Mouse (Mus musculus) liver, embryonic 14.5 days (tissue): ENCODE data around the gene 1700029J07Rik.
A peak's percentile ranks its signal among the peaks of the same experiment; 100 is the strongest.

ENCODE experiments used
- CTCF ChIP-seq: IDR thresholded peaks from 2 replicates; pipeline ENCODE4 v1.5.1; 2016; ENCODE audit warnings: antibody characterized with exemption, low read depth, control low read depth
- EP300 ChIP-seq: IDR thresholded peaks from 2 replicates; pipeline ENCODE4 v1.6.1; 2016; ENCODE audit warnings: antibody characterized with exemption, low read depth

DNA sequence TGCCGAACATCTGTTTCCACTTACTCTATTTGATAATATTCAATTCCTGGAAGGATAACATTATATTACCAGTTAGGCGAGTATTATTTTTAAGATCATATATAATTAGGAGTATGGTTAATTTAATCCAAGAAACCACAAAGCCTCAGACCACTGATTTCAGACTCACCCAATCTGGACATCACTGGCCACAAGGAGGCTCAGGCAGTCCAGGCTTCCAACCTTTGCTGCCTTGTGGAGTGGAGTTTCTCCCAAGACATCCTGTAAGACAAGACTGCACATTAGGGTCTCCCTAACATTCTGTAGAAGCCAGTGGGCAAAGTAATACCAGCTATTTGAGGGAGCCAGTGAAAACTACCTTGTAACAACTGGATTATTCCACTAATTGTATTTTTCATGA, 23.2 kb upstream of the 1700029J07Rik start:
- TF ChIP-seq EP300 (no peak), CTCF (0 out of 2 replicates have a peak, but pooled peaks have one; percentile 8)
